Mouse (Mus musculus): ENCODE data around the gene Clybl.
A peak's percentile ranks its signal among the peaks of the same experiment; 100 is the strongest.

Gene Clybl

DNA sequence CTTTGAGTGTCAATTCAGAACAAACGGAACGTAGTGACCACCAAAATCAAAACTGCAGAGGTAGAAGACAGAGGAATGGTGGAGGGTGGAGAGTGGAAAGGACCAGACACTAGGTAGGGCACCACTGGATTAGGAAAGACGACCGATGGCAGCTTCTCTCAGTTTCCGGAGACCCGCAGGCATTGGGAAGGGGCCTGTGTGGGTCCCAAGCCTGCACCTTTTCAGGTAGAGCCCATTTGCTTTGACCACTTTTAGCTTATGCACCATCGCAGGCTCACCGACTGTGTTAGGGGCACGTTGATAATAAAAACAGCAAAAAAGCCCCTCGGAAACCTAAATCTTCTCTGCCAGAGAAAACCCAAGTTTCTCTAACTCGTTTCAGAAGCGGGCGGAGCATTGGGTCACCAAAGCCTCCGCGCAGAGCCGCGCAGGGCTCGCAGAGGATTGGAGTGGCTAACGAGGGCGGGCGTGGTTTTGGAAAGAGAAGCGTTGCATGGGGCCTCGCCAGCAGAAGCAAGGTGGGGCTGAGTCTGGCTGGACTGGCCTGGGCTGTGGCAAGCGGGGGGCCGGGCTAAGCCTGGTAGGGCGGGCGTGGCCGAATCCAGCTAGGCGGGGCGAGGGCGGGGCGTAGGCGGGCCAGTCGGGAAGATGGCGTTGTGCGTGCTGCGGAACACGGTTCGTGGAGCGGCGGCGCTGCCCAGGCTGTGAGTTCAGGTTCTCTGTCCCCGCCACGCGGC is at the start of gene Clybl:
Clybl (plus strand) TSS at position 627 of the 737 bp plus-strand sequence.
- DNase-seq (ENCODE audit: low spot score in 2 of 2) = peak; percentile 97 to 98

DNA sequence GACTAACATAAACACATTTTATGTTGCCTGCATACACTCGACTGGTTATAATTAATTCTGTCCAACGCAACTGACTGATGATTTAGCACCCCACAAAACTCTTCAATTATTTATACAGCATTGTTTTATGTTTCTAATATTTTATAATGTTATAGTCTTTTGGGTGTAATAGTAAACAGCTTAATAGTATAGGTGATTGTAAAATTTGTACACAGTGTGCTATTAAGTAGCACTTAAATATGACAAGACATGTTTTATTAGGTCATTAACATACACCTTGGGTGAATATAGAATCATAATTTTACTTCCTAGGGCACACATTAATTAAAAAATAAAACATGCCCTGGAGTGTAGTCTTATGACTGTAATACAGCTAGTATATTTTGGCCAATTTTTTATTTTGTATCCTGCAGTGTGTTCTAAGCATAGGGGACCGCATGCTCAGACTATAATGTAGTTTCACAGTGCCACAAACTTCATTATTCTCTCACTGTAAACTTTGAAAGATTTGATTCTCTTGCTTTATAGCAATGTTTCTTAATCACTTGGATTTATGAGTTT is 45.1 kb upstream of the Clybl start:
- DNase-seq (ENCODE audit: low spot score in 2 of 2) = no peak

GRCm38 (mm10) chr14:122137234-122137633 is 44.3 kb upstream of the Clybl start:
- DNase-seq (ENCODE audit: low spot score in 2 of 2) = no peak

DNA sequence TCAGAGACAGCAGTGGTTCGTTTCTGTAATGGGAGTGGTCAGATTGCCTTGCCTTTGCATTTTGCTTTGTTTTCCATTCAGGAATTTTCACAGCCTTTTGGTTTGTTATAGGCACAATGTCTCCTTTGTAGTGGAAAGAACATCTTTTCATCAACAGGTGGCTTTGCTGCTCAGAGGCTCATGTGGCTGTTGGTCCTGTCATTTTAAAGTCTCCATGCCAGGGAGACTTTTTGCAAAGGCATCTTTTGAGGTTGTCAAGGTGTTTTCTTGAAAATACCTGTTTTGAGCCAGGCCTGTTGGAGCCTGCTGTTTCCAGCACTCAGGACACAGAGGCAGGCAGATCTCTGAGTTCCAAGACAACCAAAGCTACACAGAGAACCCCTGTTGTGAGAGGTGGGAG is 41.4 kb upstream of the Clybl start:
- no peak for DNase-seq (ENCODE audit: low spot score in 2 of 2)

GRCm38 (mm10) chr14:122143585-122144269 is 37.8 kb upstream of the Clybl start:
- no peak for DNase-seq (ENCODE audit: low spot score in 2 of 2)

DNA sequence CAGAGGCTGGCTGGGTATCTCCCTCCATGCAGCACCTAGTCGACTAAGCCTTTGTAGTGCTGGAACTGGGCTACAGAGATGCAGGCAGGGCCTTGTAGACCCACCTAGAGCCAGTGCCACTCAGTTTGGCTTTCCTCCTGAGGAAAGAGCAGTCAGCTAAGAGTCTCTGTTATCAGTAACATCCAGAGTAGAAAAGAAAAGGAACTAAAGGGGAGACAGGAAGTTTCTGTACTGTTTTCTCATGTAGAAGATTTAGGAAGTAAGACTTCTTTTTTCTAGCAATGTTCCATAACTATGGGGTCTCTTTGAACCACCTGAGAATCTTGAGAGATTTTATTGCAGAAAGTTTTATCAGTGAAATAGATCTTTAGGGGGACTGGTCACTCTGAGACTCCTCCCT is 36.1 kb upstream of the Clybl start:
- DNase-seq (ENCODE audit: low spot score in 2 of 2) = no peak

DNA sequence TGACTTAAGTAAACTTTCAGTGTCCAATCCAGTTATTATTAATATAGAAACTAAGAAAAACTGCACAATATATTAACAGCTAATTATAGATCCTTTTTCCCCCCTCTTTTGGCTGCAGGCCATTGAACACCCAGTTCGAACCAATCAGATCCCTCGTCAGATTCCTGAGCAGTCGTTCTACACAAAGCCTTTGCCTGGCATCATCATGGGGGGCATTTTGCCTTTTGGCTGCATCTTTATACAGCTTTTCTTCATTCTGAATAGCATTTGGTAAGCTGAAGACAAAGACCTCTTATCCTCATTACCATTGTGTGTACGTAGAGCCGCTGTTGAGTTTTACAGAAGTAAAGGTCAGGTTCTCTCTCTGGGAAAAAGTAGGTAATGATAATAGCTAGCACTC is 30.9 kb upstream of the Clybl start:
- DNase-seq (ENCODE audit: low spot score in 2 of 2) = no peak

DNA sequence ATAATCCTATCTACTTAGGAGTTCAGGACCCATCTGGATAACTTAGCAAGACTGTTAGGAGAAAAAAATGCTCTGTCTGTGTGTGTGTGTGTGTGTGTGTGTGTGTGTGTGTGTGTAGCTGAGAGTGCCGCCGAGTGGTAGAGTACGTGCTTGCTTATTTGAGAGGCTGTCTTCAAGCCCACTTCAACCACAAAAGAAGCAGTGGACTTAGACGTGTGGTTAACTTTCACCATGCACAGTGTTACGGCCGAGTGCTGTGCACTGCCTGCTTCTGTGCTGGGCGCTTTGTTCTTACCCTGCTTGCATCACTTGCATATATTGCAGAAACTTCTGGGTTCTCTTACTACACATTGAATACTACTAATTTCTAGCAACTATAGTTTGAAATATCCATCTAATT is 23.8 kb upstream of the Clybl start:
- DNase-seq (ENCODE audit: low spot score in 2 of 2) = no peak

DNA sequence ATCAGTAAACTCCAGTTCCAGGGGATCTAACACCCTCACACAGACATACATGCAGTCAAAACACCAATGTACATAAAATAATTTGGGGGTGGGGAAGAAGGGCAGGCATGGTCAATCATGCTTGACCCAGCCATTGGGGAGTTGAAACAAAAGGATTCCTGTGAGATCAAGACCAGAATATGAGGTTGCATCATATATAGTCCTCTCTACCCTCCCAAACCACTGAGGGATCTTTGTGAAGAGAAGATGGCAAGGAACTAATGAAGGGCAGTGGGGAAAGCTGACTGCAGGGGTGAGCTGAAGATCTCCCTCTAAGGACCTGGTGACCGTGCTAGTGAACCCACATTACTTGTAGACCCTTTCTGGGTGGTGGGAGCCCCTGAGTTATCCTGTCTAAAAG is 20.6 kb upstream of the Clybl start:
- DNase-seq (ENCODE audit: low spot score in 2 of 2) = no peak

GRCm38 (mm10) chr14:122168912-122169311 is 12.6 kb upstream of the Clybl start:
- DNase-seq (ENCODE audit: low spot score in 2 of 2) = no peak

DNA sequence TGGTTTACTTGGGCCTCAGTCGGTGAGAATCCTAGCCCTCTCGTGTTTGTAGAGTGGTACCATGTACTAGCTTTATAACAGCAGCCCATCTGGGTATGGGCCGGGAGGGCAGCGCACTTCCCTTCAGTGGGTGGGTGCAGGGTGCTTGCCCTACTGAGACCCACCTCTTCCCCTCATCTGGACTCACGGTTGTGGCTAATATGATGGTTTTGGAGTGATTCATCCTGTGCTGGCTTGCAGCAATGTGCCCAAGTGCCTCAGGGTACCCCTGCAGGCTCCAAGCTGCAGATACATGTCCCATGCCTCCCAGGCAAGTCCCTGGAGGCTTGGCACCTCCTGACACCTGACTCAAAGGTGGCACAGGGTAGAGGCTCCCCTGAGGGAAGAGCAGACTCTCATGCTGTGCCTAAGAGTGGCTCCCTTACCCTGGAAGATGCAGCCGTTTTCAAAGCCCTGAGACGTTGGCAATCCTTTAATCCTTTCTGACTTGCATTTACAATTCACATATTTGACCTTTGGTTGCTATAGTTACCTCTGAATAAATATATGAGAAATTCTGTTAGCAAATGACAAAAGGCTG is 11.2 kb upstream of the Clybl start:
- DNase-seq (ENCODE audit: low spot score in 2 of 2) = no peak

DNA sequence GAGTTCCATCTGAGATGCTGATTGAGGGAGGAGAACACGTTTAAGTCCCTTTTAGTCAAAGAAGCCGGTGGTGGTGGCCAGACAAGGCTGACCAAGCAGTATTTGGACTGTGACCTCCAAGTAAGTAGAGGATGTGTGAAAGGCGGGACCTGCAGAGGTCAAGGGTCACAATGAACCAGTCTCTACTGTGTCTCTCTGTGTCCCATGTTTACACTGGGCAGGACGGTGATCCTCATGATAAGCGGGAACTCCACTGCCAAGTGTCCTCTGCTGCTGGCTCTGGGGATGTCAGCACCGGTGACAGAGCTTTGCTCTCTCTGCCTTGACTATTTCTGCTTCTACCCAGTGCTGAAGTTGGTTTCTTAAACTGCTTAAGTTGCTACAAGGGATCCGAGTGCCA is 10.5 kb upstream of the Clybl start:
- no peak for DNase-seq (ENCODE audit: low spot score in 2 of 2)

DNA sequence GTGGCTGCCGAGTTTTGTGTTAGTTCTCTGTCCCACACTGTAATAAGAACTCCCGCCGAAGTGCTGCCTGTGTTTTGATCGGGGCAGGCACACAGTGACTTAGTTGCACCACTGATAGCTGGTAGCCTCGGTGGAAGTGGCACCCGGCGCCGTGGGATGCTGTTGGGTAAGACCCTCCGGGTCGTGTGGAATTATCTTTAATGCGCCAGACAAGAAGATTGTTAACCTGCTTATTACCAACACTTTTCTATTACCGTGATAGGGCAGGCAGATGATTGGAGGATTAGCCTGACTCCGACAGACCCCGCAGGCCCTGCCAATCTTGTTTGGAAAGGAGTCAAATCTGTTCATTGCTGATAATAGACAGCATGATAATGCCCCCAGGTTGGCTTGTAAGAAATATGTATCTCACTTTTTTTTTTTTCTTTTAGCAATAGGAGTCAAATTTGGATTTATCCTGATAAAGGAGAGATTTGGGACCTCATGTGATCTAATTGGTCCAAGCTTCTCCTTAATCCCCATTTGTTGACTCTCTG is 5.2 kb upstream of the Clybl start:
- no peak for DNase-seq (ENCODE audit: low spot score in 2 of 2)

DNA sequence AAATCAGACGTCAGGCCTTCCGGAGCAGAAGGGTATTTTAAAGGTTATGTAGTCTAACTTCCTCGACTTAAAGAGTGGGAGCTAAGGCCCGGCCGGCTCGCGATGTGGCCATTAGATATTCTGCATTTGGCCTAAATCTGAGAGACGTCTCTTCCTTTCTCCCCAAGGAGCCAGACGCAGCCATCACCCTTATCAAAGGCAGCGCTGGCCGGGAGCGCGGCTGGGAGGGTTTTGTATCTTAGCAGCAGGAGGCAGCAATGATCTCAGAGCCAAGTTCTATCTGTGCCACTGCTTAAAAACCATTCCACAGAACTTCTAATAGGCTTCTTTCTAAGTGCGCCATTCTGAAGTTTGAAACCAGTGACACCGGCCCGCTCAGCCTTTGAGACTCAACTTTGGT is 2.2 kb upstream of the Clybl start:
- no peak for DNase-seq (ENCODE audit: low spot score in 2 of 2)

- no peak for DNase-seq (ENCODE audit: low spot score in 2 of 2)
Measured at GRCm38 (mm10) chr14:122181815-122182157, 282 bp downstream of the Clybl start.

GRCm38 (mm10) chr14:122182220-122182619 is 716 bp downstream of the Clybl start:
- DNase-seq (ENCODE audit: low spot score in 2 of 2) = no peak

GRCm38 (mm10) chr14:122183974-122184373 is 2.5 kb downstream of the Clybl start:
- DNase-seq (ENCODE audit: low spot score in 2 of 2) = peak in 1 of 2 experiments; percentile 18

DNA sequence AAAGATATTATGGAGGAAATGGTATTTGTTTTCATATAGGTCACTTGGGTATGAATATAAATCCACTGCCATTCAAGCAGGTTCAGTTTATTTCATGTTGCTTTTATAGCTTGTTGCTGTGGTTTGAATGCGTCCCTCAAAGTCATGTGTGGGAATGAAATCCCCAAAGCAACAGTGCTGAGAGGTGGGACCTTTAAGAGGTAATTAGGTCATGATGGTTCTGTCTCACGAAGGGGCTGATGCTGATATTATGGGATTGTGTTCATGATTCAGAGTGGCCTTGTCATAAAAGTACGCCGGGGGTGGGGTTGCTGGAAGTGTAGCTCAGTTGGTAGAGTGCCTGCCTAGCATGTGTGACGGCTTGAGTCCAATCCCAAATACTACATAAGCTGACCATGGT is 6.7 kb downstream of the Clybl start:
- no peak for DNase-seq (ENCODE audit: low spot score in 2 of 2)

DNA sequence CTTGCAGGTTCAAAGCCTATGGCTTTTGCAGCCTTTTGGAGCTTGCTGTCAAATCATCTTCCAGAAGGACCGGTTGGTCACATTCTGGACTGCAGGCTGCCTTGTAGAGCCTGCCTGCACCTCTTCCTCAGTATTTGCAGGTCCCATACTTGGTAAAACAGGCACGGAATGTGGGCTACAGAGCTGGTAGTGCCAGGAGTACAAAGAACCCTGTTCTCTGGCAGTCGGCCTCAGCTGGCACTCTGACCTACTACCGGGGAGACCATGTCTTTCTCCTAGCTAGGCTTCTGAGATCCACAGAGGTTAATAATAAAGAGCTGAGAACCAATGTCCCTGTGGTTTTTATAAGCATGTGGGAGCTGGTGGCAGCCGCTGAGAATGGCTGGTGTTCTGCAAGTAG is 8.4 kb downstream of the Clybl start:
- no peak for DNase-seq (ENCODE audit: low spot score in 2 of 2)

- DNase-seq (ENCODE audit: low spot score in 2 of 2) = no peak
Measured at GRCm38 (mm10) chr14:122190527-122190926, 9.0 kb downstream of the Clybl start.

GRCm38 (mm10) chr14:122190941-122191510 is 9.5 kb downstream of the Clybl start:
- DNase-seq (ENCODE audit: low spot score in 2 of 2) = peak; percentile 59 to 84

- DNase-seq (ENCODE audit: low spot score in 2 of 2) = no peak
Measured at GRCm38 (mm10) chr14:122194630-122195029, 13.1 kb downstream of the Clybl start.
